Mouse (Mus musculus): ENCODE measurements around the gene Mthfd1l. TPM values are rescaled to one million over a fixed set of nuclear protein-coding genes. Genes with fewer than 3 reads are reported as not detected.

The Mthfd1l gene
- total RNA-seq, 4 experiments from 2014 or later: 0.72 to 1.9 (median 1.2) TPM

GRCm38 (mm10) chr10:3976623-3977010 is 3.7 kb downstream of the Mthfd1l start:
- no peak for DNase-seq (ENCODE audit: low spot score)

GRCm38 (mm10) chr10:3978326-3978725 is 5.4 kb downstream of the Mthfd1l start:
- no peak for DNase-seq (ENCODE audit: low spot score)

GRCm38 (mm10) chr10:3978792-3979488 is 6.0 kb downstream of the Mthfd1l start:
- no peak for DNase-seq (ENCODE audit: low spot score)

GRCm38 (mm10) chr10:3980231-3980630 is 7.3 kb downstream of the Mthfd1l start:
- no peak for DNase-seq (ENCODE audit: low spot score)

- no peak for DNase-seq (ENCODE audit: low spot score)
Observed at GRCm38 (mm10) chr10:3990295-3990883, 17.5 kb downstream of the Mthfd1l start.

- DNase-seq (ENCODE audit: low spot score): no peak
Observed at GRCm38 (mm10) chr10:3993365-3994102, 20.6 kb downstream of the Mthfd1l start.

GRCm38 (mm10) chr10:3995277-3995676 is 22.4 kb downstream of the Mthfd1l start:
- no peak for DNase-seq (ENCODE audit: low spot score)

- DNase-seq (ENCODE audit: low spot score): peak; percentile 66
Observed at GRCm38 (mm10) chr10:3996170-3996876, 23.4 kb downstream of the Mthfd1l start.

- no peak for DNase-seq (ENCODE audit: low spot score)
Observed at GRCm38 (mm10) chr10:3997851-3998426, 25.0 kb downstream of the Mthfd1l start.

- no peak for DNase-seq (ENCODE audit: low spot score)
Observed at GRCm38 (mm10) chr10:4002711-4003110, 29.8 kb downstream of the Mthfd1l start.

- no peak for DNase-seq (ENCODE audit: low spot score)
Observed at GRCm38 (mm10) chr10:4005191-4005590, 32.3 kb downstream of the Mthfd1l start.

- DNase-seq (ENCODE audit: low spot score): no peak
Observed at GRCm38 (mm10) chr10:4006296-4007015, 33.5 kb downstream of the Mthfd1l start.

- no peak for DNase-seq (ENCODE audit: low spot score)
Observed at GRCm38 (mm10) chr10:4022628-4023303, 49.8 kb downstream of the Mthfd1l start.

GRCm38 (mm10) chr10:4026616-4027015 is 53.7 kb downstream of the Mthfd1l start:
- peak; percentile 71 for DNase-seq (ENCODE audit: low spot score)

- no peak for DNase-seq (ENCODE audit: low spot score)
Observed at GRCm38 (mm10) chr10:4027466-4027865, 54.5 kb downstream of the Mthfd1l start.

GRCm38 (mm10) chr10:4028851-4029442 is 56.0 kb downstream of the Mthfd1l start:
- peak; percentile 42 for DNase-seq (ENCODE audit: low spot score)

- no peak for DNase-seq (ENCODE audit: low spot score)
Observed at GRCm38 (mm10) chr10:4033761-4034160, 60.8 kb downstream of the Mthfd1l start.

GRCm38 (mm10) chr10:4036476-4036875 is 63.6 kb downstream of the Mthfd1l start:
- DNase-seq (ENCODE audit: low spot score): no peak

GRCm38 (mm10) chr10:4037066-4037465 is 64.1 kb downstream of the Mthfd1l start:
- no peak for DNase-seq (ENCODE audit: low spot score)

GRCm38 (mm10) chr10:4038576-4038975 is 65.7 kb downstream of the Mthfd1l start:
- no peak for DNase-seq (ENCODE audit: low spot score)

Measured in heart, adult 8-10 months (tissue).